Mouse (Mus musculus) T-cell, adult 66 days (primary cell): ENCODE measurements around the gene Lrrc51. TPM values are rescaled to one million over a fixed set of nuclear protein-coding genes. Genes with fewer than 3 reads are reported as not detected.

Experiments used
- total RNA-seq, 2 experiments: library from RNA; stranded (reverse); gene quantifications; 3 replicates in 1 of 2; 4 replicates in 1 of 2; pipeline ENCODE4 v1.2.4; 2023

Gene Lrrc51
- 1 to 10 TPM; 1.5 to 2.1 TPM for total RNA-seq

GRCm38 (mm10) chr7:101933751-101934240, at the start of gene Lrrc51, which contains the start of gene Numa1:
TSS of gene Lrrc51 (minus strand) at chr7:101933895.
TSS of gene Numa1 (plus strand) at chr7:101934111.

GRCm38 (mm10) chr7:101906287-101906681, 27.4 kb downstream of the Lrrc51 start, which contains the start of gene Tomt:
TSS of gene Tomt (minus strand) at chr7:101906359.

GRCm38 (mm10) chr7:101905561-101906286, 28.0 kb downstream of the Lrrc51 start, which contains the start of gene Lamtor1:
TSS of gene Lamtor1 (plus strand) at chr7:101905904.

GRCm38 (mm10) chr7:101870629-101871028, 63.1 kb downstream of the Lrrc51 start, which contains the start of gene Folr1:
TSS of gene Folr1 (minus strand) at chr7:101870788.

GRCm38 (mm10) chr7:101863415-101863814, 70.3 kb downstream of the Lrrc51 start, which contains the start of gene Anapc15:
TSS of gene Anapc15 (plus strand) at chr7:101863715.

Other genes starting within 250 kb of the Lrrc51 start
- not detected for gene Phox2a, start 115.6 kb downstream of the Lrrc51 start, total RNA-seq
- 10 to 100 TPM; 14.6 to 17.7 TPM for gene Inppl1, start 95.7 kb downstream of the Lrrc51 start, total RNA-seq
- gene Folr2, start 76.7 kb downstream of the Lrrc51 start, total RNA-seq = not detected
- gene Anapc15, start 70.2 kb downstream of the Lrrc51 start, total RNA-seq = 10 to 100 TPM; 36.0 to 56.9 TPM
- not detected for gene Folr1, start 63.1 kb downstream of the Lrrc51 start, total RNA-seq
- gene Lamtor1, start 28.0 kb downstream of the Lrrc51 start, total RNA-seq = 10 to 100 TPM; 64.2 to 67.1 TPM
- gene Tomt, start 27.5 kb downstream of the Lrrc51 start, total RNA-seq = not detected
- 100 to 1,000 TPM; 318 to 347 TPM for gene Numa1, start 216 bp upstream of the Lrrc51 start, total RNA-seq
- gene Il18bp, start 84.8 kb upstream of the Lrrc51 start, total RNA-seq = 10 to 100 TPM; 13.5 to 15.8 TPM
- 10 to 100 TPM; 35.6 to 39.4 TPM for gene Rnf121, start 131.6 kb upstream of the Lrrc51 start, total RNA-seq
- gene Xndc1, start 131.6 kb upstream of the Lrrc51 start, total RNA-seq = 10 to 100 TPM; 40.8 to 52.2 TPM
- gene Xntrpc, start 131.8 kb upstream of the Lrrc51 start, total RNA-seq = 1 to 10 TPM; 7.6 to 7.9 TPM
- 1 to 10 TPM in 1 of 2 experiments, under 1 TPM in 1; 0.50 to 1.8 TPM for gene Trpc2, start 149.2 kb upstream of the Lrrc51 start, total RNA-seq
- under 1 TPM in 1 of 2 experiments, not detected in 1; 0.38 TPM for gene Art1, start 167.8 kb upstream of the Lrrc51 start, total RNA-seq
- gene Art5, start 175.6 kb upstream of the Lrrc51 start, total RNA-seq = under 1 TPM; 0.61 to 0.77 TPM
- gene Chrna10, start 182.9 kb upstream of the Lrrc51 start, total RNA-seq = not detected